In the genomic region with DNA sequence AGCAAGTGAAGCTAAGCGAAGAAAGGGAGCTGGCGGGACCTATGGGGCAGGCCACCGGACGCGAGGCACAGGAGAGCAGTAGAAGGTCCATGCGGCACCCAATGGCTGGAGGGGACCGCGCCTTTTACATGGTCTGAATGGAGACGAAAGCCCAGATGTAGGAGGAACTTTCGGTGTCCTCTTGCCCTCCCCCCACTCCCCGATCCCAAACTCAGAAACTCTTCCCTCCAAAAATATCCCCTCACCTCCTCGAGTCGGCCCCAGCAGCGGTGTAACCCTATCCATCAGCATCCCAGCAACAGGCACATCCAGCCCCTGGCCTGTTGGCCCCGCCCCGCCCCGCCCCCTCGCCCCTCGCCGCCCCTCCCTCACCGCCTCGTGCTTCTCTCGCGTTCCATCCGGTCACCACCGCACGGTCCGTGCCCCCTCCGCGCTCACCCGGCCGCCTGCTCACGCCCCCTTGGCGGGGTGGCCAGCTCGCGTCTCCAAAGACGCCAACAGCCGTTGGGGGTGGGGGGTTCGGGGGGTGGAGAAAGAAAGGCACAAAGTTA, we compare ENCODE assay signal across 7 mouse cellular contexts. TPM values are rescaled to one million over a fixed set of nuclear protein-coding genes. Genes with fewer than 3 reads are reported as not detected.
DNase-seq lines count a peak whose midpoint lies in the region; ATAC-seq and TF ChIP-seq lines count a peak whose summit lies in the region.

TSS of gene Fndc3c1 (minus strand) at position 301 of the 551 bp plus-strand sequence.

- H3K4me3 ChIP-seq in ES-Bruce4 (ENCODE audit: low read depth, low read length) = peak within 1 kb of the TSS; percentile 59
- H3K4me3 ChIP-seq in forebrain, embryonic 16.5 days (replicated peaks; ENCODE audit: low read length) = peak within 1 kb of the TSS; percentile 40
- H3K4me3 ChIP-seq in intestine, postnatal 0 days (ENCODE audit: low read depth, low read length) = peak within 1 kb of the TSS; percentile 35
- H3K4me3 ChIP-seq in midbrain, embryonic 11.5 days (ENCODE audit: low read depth, low read length) = peak within 1 kb of the TSS; percentile 36

- ATAC-seq in forebrain, embryonic 16.5 days = peak; percentile 89
- no peak for ATAC-seq in intestine, postnatal 0 days
- peak; percentile 96 for ATAC-seq in midbrain, embryonic 11.5 days (ENCODE audit: low FRiP score)

- H3K27ac ChIP-seq in ES-Bruce4 (ENCODE audit: insufficient read depth, low read length) = no peak within 1 kb of the TSS
- no peak within 1 kb of the TSS for H3K27ac ChIP-seq in forebrain, embryonic 16.5 days (ENCODE audit: low read length)
- no peak within 1 kb of the TSS for H3K27ac ChIP-seq in intestine, postnatal 0 days (ENCODE audit: low read depth, low read length)
- H3K27ac ChIP-seq in midbrain, embryonic 11.5 days (ENCODE audit: low read depth, low read length) = peak within 1 kb of the TSS; percentile 51; the same call in 1 of the 2 replicates

- peak within 1 kb of the TSS; percentile 66 for H3K9ac ChIP-seq in ES-Bruce4 (ENCODE audit: low read depth, poor library complexity, severe bottlenecking)
- H3K9ac ChIP-seq in forebrain, embryonic 16.5 days (replicated peaks; ENCODE audit: low read depth, low read length) = no peak within 1 kb of the TSS
- no peak within 1 kb of the TSS for H3K9ac ChIP-seq in intestine, postnatal 0 days (ENCODE audit: low read depth, low read length)
- H3K9ac ChIP-seq in midbrain, embryonic 11.5 days (ENCODE audit: low read length) = peak within 1 kb of the TSS; percentile 38; the same call in 1 of the 2 replicates

- H3K27me3 ChIP-seq in ES-Bruce4 (ENCODE audit: control insufficient read depth, insufficient read depth, low read length, poor library complexity, severe bottlenecking) = no peaks in the 10 kb centered on the region; the same call in 1 of the 2 replicates
- peaks cover 13% of the 10 kb centered on the region; the same call in 1 of the 2 replicates for H3K27me3 ChIP-seq in forebrain, embryonic 16.5 days (replicated peaks; ENCODE audit: control insufficient read depth, insufficient read depth, low read length)
- H3K27me3 ChIP-seq in intestine, postnatal 0 days (replicated peaks; ENCODE audit: control insufficient read depth, insufficient read depth, low read length) = peaks cover 13% of the 10 kb centered on the region; the same call in 1 of the 2 replicates
- H3K27me3 ChIP-seq in midbrain, embryonic 11.5 days (ENCODE audit: control insufficient read depth, insufficient read depth, low read length) = no peaks in the 10 kb centered on the region; the same call in 1 of the 2 replicates

- TF ChIP-seq CTCF in ES-Bruce4 (IDR thresholded peaks at IDR 0.05; ENCODE audit: low read depth, low read length) = no peak
- no peak for TF ChIP-seq CTCF in intestine, postnatal 0 days (IDR thresholded peaks at IDR 0.05; ENCODE audit: low read depth)

- TF ChIP-seq POLR2A in ES-Bruce4 (IDR thresholded peaks at IDR 0.05; ENCODE audit: insufficient read depth, low read length) = no peak

- no peak for TF ChIP-seq EP300 in ES-Bruce4 (IDR thresholded peaks at IDR 0.05; ENCODE audit: insufficient read depth, low read depth, low read length)

- H3K4me1 ChIP-seq in ES-Bruce4 (ENCODE audit: control insufficient read depth, insufficient read depth, low read length) = no peaks in the 10 kb centered on the region
- peaks cover 3% of the 10 kb centered on the region; the same call in 1 of the 2 replicates for H3K4me1 ChIP-seq in forebrain, embryonic 16.5 days (replicated peaks; ENCODE audit: control insufficient read depth, insufficient read depth, low read length)
- no peaks in the 10 kb centered on the region for H3K4me1 ChIP-seq in intestine, postnatal 0 days (replicated peaks; ENCODE audit: control insufficient read depth, insufficient read depth, low read length)
- H3K4me1 ChIP-seq in midbrain, embryonic 11.5 days (ENCODE audit: control insufficient read depth, insufficient read depth, low read length) = no peaks in the 10 kb centered on the region; the same call in 1 of the 2 replicates

- no peaks in the 10 kb centered on the region for H3K36me3 ChIP-seq in ES-Bruce4 (ENCODE audit: control insufficient read depth, insufficient read depth, low read length, poor library complexity, severe bottlenecking)
- H3K36me3 ChIP-seq in forebrain, embryonic 16.5 days (ENCODE audit: control insufficient read depth, insufficient read depth) = no peaks in the 10 kb centered on the region
- H3K36me3 ChIP-seq in intestine, postnatal 0 days (ENCODE audit: control insufficient read depth, insufficient read depth) = no peaks in the 10 kb centered on the region
- no peaks in the 10 kb centered on the region for H3K36me3 ChIP-seq in midbrain, embryonic 11.5 days (ENCODE audit: control insufficient read depth, insufficient read depth, low read length)

- no peaks in the 10 kb centered on the region for H3K9me3 ChIP-seq in ES-Bruce4 (replicated peaks; ENCODE audit: control insufficient read depth, insufficient read depth, low read length, poor library complexity, severe bottlenecking)
- H3K9me3 ChIP-seq in forebrain, embryonic 16.5 days (ENCODE audit: control insufficient read depth, low read length) = no peaks in the 10 kb centered on the region
- H3K9me3 ChIP-seq in intestine, postnatal 0 days (ENCODE audit: control insufficient read depth) = no peaks in the 10 kb centered on the region
- H3K9me3 ChIP-seq in midbrain, embryonic 11.5 days (ENCODE audit: control insufficient read depth, low read length) = no peaks in the 10 kb centered on the region

- 14% methylated on average over 26 of the region's 39 CpGs for WGBS in forebrain, embryonic 16.5 days
- 13% methylated on average over 34 of the region's 39 CpGs for WGBS in intestine, postnatal 0 days
- WGBS in midbrain, embryonic 11.5 days = 9% methylated on average over 33 of the region's 39 CpGs

- DNase-seq in B cell, adult 2 months = peak; percentile 21 to 24
- DNase-seq in midbrain, embryonic 11.5 days (ENCODE audit: low spot score, missing footprints) = peak; percentile 94
- DNase-seq in urinary bladder, postnatal 10 days (ENCODE audit: low spot score) = no peak
- no peak for DNase-seq in T-cell, adult 2 months (ENCODE audit: low spot score)

- H3K4me2 ChIP-seq in forebrain, embryonic 16.5 days (ENCODE audit: low read length) = peak within 1 kb of the TSS; percentile 65
- peak within 1 kb of the TSS; percentile 64 for H3K4me2 ChIP-seq in intestine, postnatal 0 days (replicated peaks; ENCODE audit: low read depth)
- H3K4me2 ChIP-seq in midbrain, embryonic 11.5 days = peak within 1 kb of the TSS; percentile 52

RNA-seq across cellular contexts. Expression of gene Fndc3c1, which starts in this region (rescaled TPM):
- 69.0 and 70.9 TPM in 2 replicates for polyA plus RNA-seq in ES-Bruce4 (2011; ENCODE audit: insufficient read depth, insufficient read length, low read depth, missing spikeins)
- 0.20 and 0.21 TPM in 2 replicates for polyA plus RNA-seq in forebrain, embryonic 16.5 days (2015; fragmentation: Nextera tagmentation; extraction: Ambion mirVana)
- polyA plus RNA-seq in intestine, postnatal 0 days (2015; fragmentation: Nextera tagmentation; extraction: Ambion mirVana) = 0.35 and 0.50 TPM in 2 replicates
- polyA plus RNA-seq in midbrain, embryonic 11.5 days (2014; fragmentation: Nextera tagmentation; extraction: Ambion mirVana) = 39.0 and 44.9 TPM in 2 replicates

Comparison
In these comparisons a context has a peak if more than half of its experiments do, and no peak if none do; other contexts are left out.
1. RNA of gene Fndc3c1 (polyA plus RNA-seq): 69.0 to 70.9 TPM in ES-Bruce4 and 39.0 to 44.9 TPM in midbrain, embryonic 11.5 days; 0.35 to 0.50 TPM in intestine, postnatal 0 days and 0.20 to 0.21 TPM in forebrain, embryonic 16.5 days; every median in the first group is over 10 times any median in the second.
2. Peak in ATAC-seq, H3K4me3 ChIP-seq and H3K4me2 ChIP-seq in forebrain, embryonic 16.5 days; RNA of the gene not detected or under 1 TPM.
3. DNase-seq: peak in B cell, adult 2 months (2 of 2) and midbrain, embryonic 11.5 days (single experiment); none in urinary bladder, postnatal 10 days (single experiment) and T-cell, adult 2 months (single experiment).
4. H3K9ac ChIP-seq: peak in ES-Bruce4 (single experiment) and midbrain, embryonic 11.5 days (single experiment); none in forebrain, embryonic 16.5 days (single experiment) and intestine, postnatal 0 days (single experiment).
5. Peak in every context shown above with its lines, with median percentiles within 50 percentile points of each other: H3K4me3 ChIP-seq and H3K4me2 ChIP-seq.